Mouse (Mus musculus): ENCODE measurements around the gene Gmpr. TPM values are rescaled to one million over a fixed set of nuclear protein-coding genes. Genes with fewer than 3 reads are reported as not detected.

Gene Gmpr
- polyA plus RNA-seq, 1 experiment from 2014 or later = 31.1 TPM

DNA sequence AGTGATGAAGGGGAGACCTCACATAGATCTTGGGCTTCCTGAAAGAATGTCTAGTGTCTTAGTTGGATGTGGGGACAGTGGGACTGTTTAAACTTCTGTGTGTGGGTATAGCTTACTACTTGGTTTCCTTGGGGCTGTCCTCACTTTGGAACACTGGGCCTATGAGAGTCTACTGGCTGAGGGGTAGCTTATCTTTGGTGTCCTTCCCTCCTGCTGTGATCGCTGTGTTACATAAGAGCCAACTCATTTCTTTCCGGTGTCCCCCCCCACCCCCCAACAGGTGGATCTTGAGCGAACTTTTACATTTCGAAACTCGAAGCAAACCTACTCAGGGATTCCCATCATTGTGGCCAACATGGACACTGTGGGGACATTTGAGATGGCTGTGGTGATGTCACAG is 6.9 kb downstream of the Gmpr start:
- Histone ChIP-seq H3K9ac (ENCODE audit: low read depth, low read length) (no peak overlapping the region), H3K36me3 (ENCODE audit: control insufficient read depth, insufficient read depth, low read length) (no peaks in the 10 kb centered on the region), H3K27me3 (replicated peaks; ENCODE audit: control insufficient read depth, insufficient read depth, low read length) (no peaks in the 10 kb centered on the region), H3K9me3 (ENCODE audit: control insufficient read depth, low read length) (no peaks in the 10 kb centered on the region), H3K4me2 (ENCODE audit: low read depth, low read length) (no peak overlapping the region), H3K4me1 (ENCODE audit: control insufficient read depth, insufficient read depth, low read length) (peaks cover 33% of the 10 kb centered on the region), H3K4me3 (ENCODE audit: low read length) (no peak overlapping the region), H3K27ac (ENCODE audit: low read length) (0 out of 2 replicates have a peak overlapping the region, but pooled peaks have one; percentile 21)
- ATAC-seq = no peak
- 93% methylated on average over 5 of the region's 5 CpGs for WGBS

DNA sequence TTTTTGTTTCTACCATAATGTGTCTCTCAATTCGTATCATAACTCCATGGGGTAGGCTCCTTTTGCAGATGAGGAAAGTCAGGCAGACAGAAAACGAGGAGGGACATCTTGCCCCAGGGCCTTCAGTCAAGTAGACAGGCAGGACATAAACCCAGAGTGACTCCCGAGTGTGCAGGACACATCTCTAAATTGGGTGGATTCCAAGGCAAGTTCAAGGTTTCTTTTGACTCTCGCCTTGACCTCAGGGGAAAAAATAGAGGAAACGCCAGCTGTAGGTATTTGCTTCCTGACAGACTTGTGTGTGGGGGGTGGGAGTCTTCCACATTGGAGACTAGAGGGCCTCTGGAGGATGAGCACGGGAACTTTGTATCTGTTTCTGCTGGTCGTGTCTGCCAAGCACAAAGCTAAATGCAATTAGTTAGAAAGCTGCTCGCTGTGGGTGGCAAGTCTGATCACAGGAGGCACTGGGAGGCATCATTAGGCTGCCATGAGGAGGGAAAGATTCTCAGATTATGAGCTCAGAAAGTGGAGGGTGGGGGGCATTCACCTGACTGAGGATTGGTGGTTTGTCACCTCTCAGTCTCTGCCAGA is 7.7 kb downstream of the Gmpr start:
- Histone ChIP-seq H3K27me3 (replicated peaks; ENCODE audit: control insufficient read depth, insufficient read depth, low read length) (no peaks in the 10 kb centered on the region), H3K9ac (ENCODE audit: low read depth, low read length) (no peak overlapping the region), H3K27ac (ENCODE audit: low read length) (peak overlapping the region; percentile 21; the same call in 1 of the 2 replicates), H3K9me3 (ENCODE audit: control insufficient read depth, low read length) (no peaks in the 10 kb centered on the region), H3K4me2 (ENCODE audit: low read depth, low read length) (no peak overlapping the region), H3K36me3 (ENCODE audit: control insufficient read depth, insufficient read depth, low read length) (no peaks in the 10 kb centered on the region), H3K4me3 (ENCODE audit: low read length) (no peak overlapping the region), H3K4me1 (ENCODE audit: control insufficient read depth, insufficient read depth, low read length) (peaks cover 33% of the 10 kb centered on the region)
- no peak for ATAC-seq
- 44% methylated on average over 8 of the region's 8 CpGs for WGBS

DNA sequence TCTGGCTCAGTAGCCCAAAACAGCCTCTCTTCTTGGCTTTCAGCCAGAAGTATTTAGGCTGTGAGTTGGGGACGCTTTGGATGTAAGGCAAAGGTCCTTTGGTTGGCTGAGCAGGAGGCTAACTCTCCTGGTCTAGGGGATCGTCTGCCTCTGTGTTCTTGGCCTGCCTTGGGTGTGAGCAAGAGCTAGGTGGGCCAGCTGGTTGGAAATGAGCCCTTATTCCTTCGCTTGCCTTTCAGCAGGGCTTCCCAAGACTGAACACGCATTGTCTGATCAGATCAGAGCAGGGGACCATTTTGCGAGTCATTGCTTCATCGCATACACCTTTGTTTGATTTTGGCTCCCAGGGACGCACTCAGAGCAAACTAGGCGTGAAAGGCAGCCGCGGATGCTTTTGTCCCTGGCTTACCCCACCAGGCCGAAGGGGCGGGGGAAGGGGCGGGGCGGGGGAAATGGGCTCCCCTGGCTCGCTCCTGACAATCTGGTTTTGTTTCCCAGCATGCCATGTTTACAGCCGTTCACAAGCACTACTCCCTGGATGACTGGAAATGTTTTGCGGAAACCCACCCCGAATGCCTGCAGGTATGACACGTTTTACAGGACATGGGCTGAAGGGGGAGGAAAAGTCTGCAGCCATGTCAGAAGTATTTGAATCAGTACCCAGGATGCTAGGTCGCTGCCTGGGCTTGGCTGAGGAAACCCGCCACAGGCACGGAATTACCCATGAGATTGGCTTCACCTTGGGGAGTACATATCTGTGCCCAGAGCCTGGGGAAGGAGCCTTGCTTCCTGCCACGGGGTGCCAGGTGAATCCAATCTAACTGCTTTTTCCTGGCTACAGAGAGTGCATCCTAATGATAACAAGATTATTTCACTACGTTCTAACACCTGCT is 9.5 kb downstream of the Gmpr start:
- no peaks in the 10 kb centered on the region for H3K9me3 ChIP-seq (ENCODE audit: control insufficient read depth, low read length)
- H3K4me2 ChIP-seq (ENCODE audit: low read depth, low read length) = peak overlapping the region; percentile 56
- H3K27ac ChIP-seq (ENCODE audit: low read length) = 0 out of 2 replicates have a peak overlapping the region, but pooled peaks have one; percentile 10
- peak overlapping the region; percentile 27 for H3K4me3 ChIP-seq (ENCODE audit: low read length)
- H3K9ac ChIP-seq (ENCODE audit: low read depth, low read length) = peak overlapping the region; percentile 50; the same call in 1 of the 2 replicates
- no peaks in the 10 kb centered on the region for H3K36me3 ChIP-seq (ENCODE audit: control insufficient read depth, insufficient read depth, low read length)
- no peaks in the 10 kb centered on the region for H3K27me3 ChIP-seq (replicated peaks; ENCODE audit: control insufficient read depth, insufficient read depth, low read length)
- peaks cover 27% of the 10 kb centered on the region for H3K4me1 ChIP-seq (ENCODE audit: control insufficient read depth, insufficient read depth, low read length)
- WGBS = 9% methylated on average over 24 of the region's 24 CpGs
- ATAC-seq = peak; percentile 28

DNA sequence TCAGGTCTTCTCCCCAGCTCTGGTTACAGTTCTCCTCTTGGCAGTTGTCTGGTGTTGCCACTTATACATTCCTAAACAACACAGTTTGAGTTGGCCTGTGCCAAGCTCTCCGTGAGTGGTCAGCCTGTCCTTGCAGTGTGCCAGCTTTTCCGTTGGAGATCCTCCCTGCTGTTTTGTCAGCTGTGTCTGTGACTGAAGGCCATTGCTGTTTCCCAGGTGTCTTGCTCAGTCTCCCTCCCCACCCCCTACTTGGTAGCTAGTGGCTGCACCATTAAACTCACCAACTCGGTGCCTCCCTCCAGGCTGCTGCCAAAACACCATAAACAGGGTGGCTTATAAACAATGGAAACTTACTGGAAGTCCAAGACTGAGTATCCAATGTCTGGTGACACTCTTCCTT is 17.1 kb downstream of the Gmpr start:
- Histone ChIP-seq H3K4me3 (ENCODE audit: low read length) (no peak overlapping the region), H3K27ac (ENCODE audit: low read length) (no peak overlapping the region), H3K27me3 (replicated peaks; ENCODE audit: control insufficient read depth, insufficient read depth, low read length) (no peaks in the 10 kb centered on the region), H3K36me3 (ENCODE audit: control insufficient read depth, insufficient read depth, low read length) (no peaks in the 10 kb centered on the region; the same call in 1 of the 2 replicates), H3K9me3 (ENCODE audit: control insufficient read depth, low read length) (no peaks in the 10 kb centered on the region), H3K9ac (ENCODE audit: low read depth, low read length) (no peak overlapping the region), H3K4me2 (ENCODE audit: low read depth, low read length) (no peak overlapping the region), H3K4me1 (ENCODE audit: control insufficient read depth, insufficient read depth, low read length) (peaks cover 4% of the 10 kb centered on the region; the same call in 1 of the 2 replicates)
- WGBS = 58% methylated on average over 3 of the region's 3 CpGs
- no peak for ATAC-seq

DNA sequence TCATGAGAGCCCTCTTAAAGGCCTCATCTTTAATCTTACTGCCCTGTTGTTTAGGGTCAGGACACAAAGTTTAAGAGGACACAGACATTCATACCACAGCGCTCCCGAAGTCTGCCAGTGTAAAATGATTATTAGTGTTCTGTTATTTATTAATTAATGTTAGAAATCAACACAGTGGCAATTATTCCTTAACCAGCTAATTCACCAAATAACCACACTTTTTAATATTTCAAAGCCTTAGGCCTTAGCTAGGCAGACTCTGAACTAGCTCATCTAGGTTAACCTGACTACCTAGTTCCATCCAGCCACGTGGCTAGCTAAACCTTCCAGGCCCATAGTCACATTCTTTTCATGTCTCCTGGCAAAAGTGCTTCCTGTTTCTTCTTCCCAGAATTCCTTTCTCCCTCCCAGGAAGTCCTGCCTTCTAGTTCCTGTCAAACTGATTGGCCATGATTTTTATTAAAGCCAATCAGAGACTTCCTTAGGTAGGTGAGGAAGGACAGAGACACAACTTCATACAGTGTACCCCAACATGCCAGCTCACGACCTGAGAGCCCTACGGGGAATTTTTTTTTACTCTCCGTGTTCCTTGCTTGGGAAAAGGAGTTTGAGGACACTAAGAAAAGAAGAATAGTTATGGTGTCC is 17.7 kb downstream of the Gmpr start:
- WGBS = 89% methylated on average over 6 of the region's 6 CpGs
- Histone ChIP-seq H3K9me3 (ENCODE audit: control insufficient read depth, low read length) (no peaks in the 10 kb centered on the region), H3K27ac (ENCODE audit: low read length) (no peak overlapping the region), H3K4me3 (ENCODE audit: low read length) (no peak overlapping the region), H3K4me2 (ENCODE audit: low read depth, low read length) (no peak overlapping the region), H3K4me1 (ENCODE audit: control insufficient read depth, insufficient read depth, low read length) (peaks cover 4% of the 10 kb centered on the region; the same call in 1 of the 2 replicates), H3K36me3 (ENCODE audit: control insufficient read depth, insufficient read depth, low read length) (no peaks in the 10 kb centered on the region; the same call in 1 of the 2 replicates), H3K9ac (ENCODE audit: low read depth, low read length) (no peak overlapping the region), H3K27me3 (replicated peaks; ENCODE audit: control insufficient read depth, insufficient read depth, low read length) (no peaks in the 10 kb centered on the region)
- no peak for ATAC-seq

DNA sequence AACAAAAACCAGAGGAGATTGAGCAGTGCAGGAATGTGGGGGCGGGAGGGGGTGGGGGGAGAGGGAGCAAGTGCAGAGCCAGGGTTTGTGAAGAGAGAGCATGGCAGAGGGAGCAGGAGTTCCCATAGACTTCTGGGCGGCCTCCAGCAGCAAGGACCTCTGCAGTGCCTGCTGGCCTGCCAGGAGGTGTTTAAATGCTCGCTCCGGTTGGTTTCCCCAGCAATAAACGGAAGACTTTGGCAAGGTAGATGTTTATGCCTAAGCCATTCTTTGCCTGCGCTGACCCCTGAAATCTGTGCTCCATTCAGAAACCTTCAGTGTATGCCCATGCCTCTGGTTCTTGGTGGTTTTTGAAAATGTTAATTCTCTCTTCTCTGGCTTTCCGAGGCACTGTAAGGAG is 19.0 kb downstream of the Gmpr start:
- 59% methylated on average over 7 of the region's 7 CpGs for WGBS
- no peak overlapping the region for H3K9ac ChIP-seq (ENCODE audit: low read depth, low read length)
- H3K27me3 ChIP-seq (replicated peaks; ENCODE audit: control insufficient read depth, insufficient read depth, low read length) = no peaks in the 10 kb centered on the region
- H3K9me3 ChIP-seq (ENCODE audit: control insufficient read depth, low read length) = no peaks in the 10 kb centered on the region
- peaks cover 12% of the 10 kb centered on the region for H3K4me1 ChIP-seq (ENCODE audit: control insufficient read depth, insufficient read depth, low read length)
- no peaks in the 10 kb centered on the region; the same call in 1 of the 2 replicates for H3K36me3 ChIP-seq (ENCODE audit: control insufficient read depth, insufficient read depth, low read length)
- H3K4me3 ChIP-seq (ENCODE audit: low read length) = no peak overlapping the region
- H3K4me2 ChIP-seq (ENCODE audit: low read depth, low read length) = no peak overlapping the region
- no peak for ATAC-seq
- H3K27ac ChIP-seq (ENCODE audit: low read length) = no peak overlapping the region

DNA sequence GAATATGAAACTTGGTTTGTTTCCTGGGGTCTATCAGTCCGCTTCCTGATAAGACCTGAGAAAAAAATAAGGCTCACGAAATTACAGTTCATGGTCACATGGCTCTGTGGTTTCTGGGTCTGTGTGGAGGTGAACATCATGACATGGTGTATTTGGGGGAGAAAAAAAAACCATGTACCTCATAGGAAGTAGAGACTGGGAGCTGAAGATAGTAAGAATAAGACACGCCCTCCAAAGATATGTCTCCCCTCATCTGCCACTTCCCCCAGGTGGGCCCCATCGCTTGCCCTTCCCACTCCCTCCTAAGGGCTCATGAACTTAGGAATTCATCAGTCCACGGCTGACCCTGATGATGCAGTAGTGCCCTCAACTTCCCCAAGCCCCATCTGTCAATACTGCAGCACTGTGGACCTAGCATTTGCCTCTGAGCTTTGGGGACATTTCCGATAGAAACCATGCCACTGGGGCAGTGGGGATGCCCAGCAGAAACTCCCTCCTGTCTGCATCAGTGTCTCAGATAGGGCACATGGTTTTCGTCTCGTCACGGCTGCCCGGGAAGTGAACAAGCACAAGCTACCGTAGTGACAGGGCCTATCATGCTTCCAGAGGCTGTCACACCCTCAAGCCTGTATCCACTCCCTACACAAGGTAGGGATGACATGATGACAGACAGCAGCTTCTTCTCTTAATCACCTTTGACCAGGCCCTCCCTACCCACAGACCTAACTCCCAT is 20.2 kb downstream of the Gmpr start:
- Histone ChIP-seq H3K9ac (ENCODE audit: low read depth, low read length) (no peak overlapping the region), H3K4me1 (ENCODE audit: control insufficient read depth, insufficient read depth, low read length) (peaks cover 12% of the 10 kb centered on the region), H3K27me3 (replicated peaks; ENCODE audit: control insufficient read depth, insufficient read depth, low read length) (no peaks in the 10 kb centered on the region), H3K4me2 (ENCODE audit: low read depth, low read length) (no peak overlapping the region), H3K27ac (ENCODE audit: low read length) (no peak overlapping the region), H3K36me3 (ENCODE audit: control insufficient read depth, insufficient read depth, low read length) (no peaks in the 10 kb centered on the region; the same call in 1 of the 2 replicates), H3K9me3 (ENCODE audit: control insufficient read depth, low read length) (no peaks in the 10 kb centered on the region), H3K4me3 (ENCODE audit: low read length) (no peak overlapping the region)
- ATAC-seq = peak; percentile 76
- WGBS = 69% methylated on average over 11 of the region's 11 CpGs

DNA sequence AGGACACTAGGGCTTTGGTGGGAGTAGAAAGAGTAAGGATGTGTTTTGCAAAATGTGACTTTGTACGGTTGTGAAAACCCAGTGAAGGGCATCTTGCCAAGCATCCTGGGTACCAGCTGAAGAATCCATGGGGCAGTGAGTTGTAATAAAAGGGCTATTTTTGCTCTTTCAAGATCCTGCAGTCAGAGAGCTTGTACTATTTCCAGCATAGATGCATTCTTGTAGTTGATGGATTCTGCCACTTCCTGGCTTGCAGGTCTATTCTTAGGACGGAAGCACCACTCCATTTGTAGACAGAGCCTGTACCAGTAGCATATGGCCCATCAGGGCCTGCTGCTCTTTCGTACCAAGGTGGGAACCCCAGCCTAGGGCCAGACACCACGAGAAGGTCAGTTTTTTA is 21.5 kb downstream of the Gmpr start:
- Histone ChIP-seq H3K4me3 (ENCODE audit: low read length) (no peak overlapping the region), H3K9ac (ENCODE audit: low read depth, low read length) (no peak overlapping the region), H3K4me2 (ENCODE audit: low read depth, low read length) (no peak overlapping the region), H3K4me1 (ENCODE audit: control insufficient read depth, insufficient read depth, low read length) (peaks cover 12% of the 10 kb centered on the region), H3K36me3 (ENCODE audit: control insufficient read depth, insufficient read depth, low read length) (no peaks in the 10 kb centered on the region; the same call in 1 of the 2 replicates), H3K9me3 (ENCODE audit: control insufficient read depth, low read length) (no peaks in the 10 kb centered on the region), H3K27ac (ENCODE audit: low read length) (no peak overlapping the region), H3K27me3 (replicated peaks; ENCODE audit: control insufficient read depth, insufficient read depth, low read length) (no peaks in the 10 kb centered on the region)
- ATAC-seq = no peak
- WGBS = 83% methylated on average over 4 of the region's 4 CpGs
